Mouse (Mus musculus) MEL (cell line): ENCODE data around the gene Nkg7. TPM values are rescaled to one million over a fixed set of nuclear protein-coding genes. Genes with fewer than 3 reads are reported as not detected.

ENCODE experiments used
- DNase-seq: peaks from one replicate; pipeline ENCODE4 v3.0.0; 2011; ENCODE audit warnings: low read depth, low spot score
- H3K27ac ChIP-seq: 2 replicates; pipeline ENCODE4 v1.5.1; 2012; ENCODE audit warnings: low read depth, mild to moderate bottlenecking, control low read depth, low read length, moderate library complexity; ENCODE audit not compliant: control insufficient read depth
- H3K27me3 ChIP-seq, 2 experiments: fragments of 150-350 bp in 1 of 2; sonication (generic) in 1 of 2; 2 replicates each; pipeline ENCODE4 v1.6.1; 2012; ENCODE audit warnings: low read length in 2 of 2, mild to moderate bottlenecking in 2 of 2, improper control_type of control experiment in 1 of 2, moderate library complexity in 1 of 2; ENCODE audit not compliant: insufficient read depth in 2 of 2, control insufficient read depth in 1 of 2
- H3K36me3 ChIP-seq, 2 experiments: 2 replicates each; pipeline ENCODE4 v1.6.1; 2012 to 2014; ENCODE audit warnings: low read length in 2 of 2, improper control_type of control experiment in 1 of 2, inconsistent platforms in 1 of 2, mild to moderate bottlenecking in 1 of 2; ENCODE audit not compliant: insufficient read depth in 2 of 2, control insufficient read depth in 1 of 2
- H3K4me1 ChIP-seq, 2 experiments: fragments of 150-350 bp in 1 of 2; sonication (generic) in 1 of 2; 2 replicates each; pipeline ENCODE4 v1.6.1; 2012; ENCODE audit warnings: low read length in 2 of 2, improper control_type of control experiment in 1 of 2, mild to moderate bottlenecking in 1 of 2; ENCODE audit not compliant: insufficient read depth in 2 of 2, control insufficient read depth in 1 of 2
- H3K4me3 ChIP-seq, 2 experiments: fragments of 150-350 bp in 1 of 2; sonication (generic) in 1 of 2; 2 replicates each; pipeline ENCODE4 v1.5.1; 2012; ENCODE audit warnings: low read depth in 2 of 2, low read length in 2 of 2, mild to moderate bottlenecking in 2 of 2, moderate library complexity in 2 of 2, control low read depth in 1 of 2, improper control_type of control experiment in 1 of 2; ENCODE audit not compliant: control insufficient read depth in 1 of 2, insufficient read depth in 1 of 2
- H3K79me2 ChIP-seq: 2 replicates; pipeline ENCODE4 v1.6.1; 2012; ENCODE audit warnings: mild to moderate bottlenecking, low read length, moderate library complexity; ENCODE audit not compliant: control insufficient read depth, poor library complexity, insufficient read depth
- H3K9ac ChIP-seq: 2 replicates; pipeline ENCODE4 v1.6.1; 2012; ENCODE audit warnings: low read depth, mild to moderate bottlenecking, control low read depth, low read length, moderate library complexity; ENCODE audit not compliant: control insufficient read depth, poor library complexity, severe bottlenecking
- H3K9me3 ChIP-seq: fragments of 150-350 bp; sonication (generic); replicated peaks from 2 replicates; pipeline ENCODE4 v1.6.1; 2012; ENCODE audit warnings: mild to moderate bottlenecking, low read length, improper control_type of control experiment, moderate library complexity; ENCODE audit not compliant: insufficient read depth
- BHLHE40 ChIP-seq: IDR thresholded peaks from 2 replicates; pipeline ENCODE4 v1.6.1; 2012; ENCODE audit warnings: low read depth, mild to moderate bottlenecking, inconsistent platforms, low read length, improper control_type of control experiment, borderline replicate concordance
- CTCF ChIP-seq, 3 experiments: IDR thresholded peaks in 2 of 3; conservative IDR thresholded peaks in 1 of 3; 2 replicates each; pipeline ENCODE4 v1.5.1; 2011 to 2012; ENCODE audit warnings: low read length in 3 of 3, low read depth in 2 of 3, mild to moderate bottlenecking in 2 of 3, improper control_type of control experiment in 1 of 3, inconsistent platforms in 1 of 3, mixed read lengths in 1 of 3, moderate library complexity in 1 of 3; ENCODE audit not compliant: control insufficient read depth in 1 of 3, insufficient read depth in 1 of 3, poor library complexity in 1 of 3, severe bottlenecking in 1 of 3
- E2F4 ChIP-seq: IDR thresholded peaks from 2 replicates; pipeline ENCODE4 v1.6.1; 2011; ENCODE audit warnings: low read depth, low read length, improper control_type of control experiment, borderline replicate concordance
- EP300 ChIP-seq, 2 experiments: IDR thresholded peaks; 2 replicates each; pipeline ENCODE4 v1.6.1; 2011; ENCODE audit warnings: improper control_type of control experiment in 2 of 2, low read length in 2 of 2, low read depth in 1 of 2, mild to moderate bottlenecking in 1 of 2
- ETS1 ChIP-seq: IDR thresholded peaks from 2 replicates; pipeline ENCODE4 v1.6.1; 2012; ENCODE audit warnings: low read depth, mild to moderate bottlenecking, inconsistent platforms, low read length, improper control_type of control experiment, moderate library complexity
- GATA1 ChIP-seq: IDR thresholded peaks from 2 replicates; pipeline ENCODE4 v1.6.1; 2011; ENCODE audit warnings: low read depth, low read length, improper control_type of control experiment
- HCFC1 ChIP-seq: IDR thresholded peaks from 2 replicates; pipeline ENCODE4 v1.6.1; 2012; ENCODE audit warnings: low read depth, mild to moderate bottlenecking, inconsistent platforms, low read length, improper control_type of control experiment, moderate library complexity
- JUND ChIP-seq: IDR thresholded peaks from 2 replicates; pipeline ENCODE4 v1.6.1; 2011; ENCODE audit warnings: low read depth, mild to moderate bottlenecking, improper control_type of control experiment, low read length
- KAT2A ChIP-seq: conservative IDR thresholded peaks from 2 replicates; pipeline ENCODE4 v1.6.1; 2012; ENCODE audit warnings: low read depth, low read length, improper control_type of control experiment, inconsistent platforms
- MAX ChIP-seq: IDR thresholded peaks from 2 replicates; pipeline ENCODE4 v1.6.1; 2011; ENCODE audit warnings: low read length, improper control_type of control experiment
- MAZ ChIP-seq: IDR thresholded peaks from 2 replicates; pipeline ENCODE4 v1.6.1; 2012; ENCODE audit warnings: low read depth, mild to moderate bottlenecking, inconsistent platforms, low read length, improper control_type of control experiment
- MXI1 ChIP-seq: IDR thresholded peaks from 2 replicates; pipeline ENCODE4 v1.6.1; 2011; ENCODE audit warnings: mild to moderate bottlenecking, low read depth, low read length, improper control_type of control experiment
- MYB ChIP-seq: IDR thresholded peaks from 2 replicates; pipeline ENCODE4 v1.6.1; 2011; ENCODE audit warnings: mild to moderate bottlenecking, low read depth, low read length, improper control_type of control experiment
- MYC ChIP-seq: IDR thresholded peaks from 2 replicates; pipeline ENCODE4 v1.6.1; 2011; ENCODE audit warnings: low read depth, mild to moderate bottlenecking, low read length, improper control_type of control experiment, moderate library complexity
- NRF1 ChIP-seq: IDR thresholded peaks from 2 replicates; pipeline ENCODE4 v1.6.1; 2014; ENCODE audit warnings: low read depth, mild to moderate bottlenecking, inconsistent platforms, low read length, improper control_type of control experiment, moderate library complexity; ENCODE audit not compliant: poor library complexity, insufficient read depth, severe bottlenecking
- POLR2A ChIP-seq, 2 experiments: IDR thresholded peaks; 2 replicates each; pipeline ENCODE4 v1.6.1; 2011 to 2012; ENCODE audit warnings: low read length in 2 of 2, mild to moderate bottlenecking in 2 of 2, control low read depth in 1 of 2, improper control_type of control experiment in 1 of 2, low read depth in 1 of 2, moderate library complexity in 1 of 2; ENCODE audit not compliant: control insufficient read depth in 1 of 2, insufficient read depth in 1 of 2, poor library complexity in 1 of 2
- POLR2AphosphoS2 ChIP-seq: IDR thresholded peaks from 2 replicates; pipeline ENCODE4 v1.6.1; 2011; ENCODE audit warnings: low read length, improper control_type of control experiment
- SIN3A ChIP-seq: IDR thresholded peaks from 2 replicates; pipeline ENCODE4 v1.6.1; 2012; ENCODE audit warnings: low read length, improper control_type of control experiment, inconsistent platforms
- TAL1 ChIP-seq: IDR thresholded peaks from 2 replicates; pipeline ENCODE4 v1.6.1; 2012; ENCODE audit warnings: mild to moderate bottlenecking, inconsistent platforms, low read length, moderate library complexity, mixed read lengths
- USF1 ChIP-seq: IDR thresholded peaks from 2 replicates; pipeline ENCODE4 v1.6.1; 2014; ENCODE audit warnings: low read depth, mild to moderate bottlenecking, inconsistent platforms, low read length, improper control_type of control experiment, moderate library complexity
- USF2 ChIP-seq, 2 experiments: IDR thresholded peaks; 2 replicates each; pipeline ENCODE4 v1.6.1; 2011 to 2012; ENCODE audit warnings: improper control_type of control experiment in 2 of 2, low read length in 2 of 2, borderline replicate concordance in 1 of 2, inconsistent platforms in 1 of 2, low read depth in 1 of 2, mild to moderate bottlenecking in 1 of 2; ENCODE audit not compliant: insufficient read depth in 1 of 2
- ZKSCAN1 ChIP-seq: IDR thresholded peaks from 2 replicates; pipeline ENCODE4 v1.6.1; 2012; ENCODE audit warnings: low read depth, mild to moderate bottlenecking, inconsistent platforms, low read length, improper control_type of control experiment, moderate library complexity
- ZNF384 ChIP-seq: IDR thresholded peaks from 2 replicates; pipeline ENCODE4 v1.6.1; 2012; ENCODE audit warnings: low read depth, mild to moderate bottlenecking, inconsistent platforms, low read length, improper control_type of control experiment
- polyA plus RNA-seq, 2 experiments: library from polyadenylated mRNA; stranded (reverse) in 1 of 2; unstranded in 1 of 2; fragments of >175 nt in 1 of 2; fragments of >200 nt in 1 of 2; gene quantifications; 2 replicates each; pipeline versions ENCODE4 v1.2.1 to v1.2.4; 2012; ENCODE audit warnings: low replicate concordance in 2 of 2, low read depth in 1 of 2; ENCODE audit not compliant: insufficient read length in 2 of 2, insufficient read depth in 1 of 2, missing spikeins in 1 of 2
- total RNA-seq: library from RNA; depleted of rRNA; stranded (reverse); fragments of 300-350 nt; gene quantifications from 2 replicates; pipeline ENCODE4 v1.2.3, GENCODE M21; 2012

Gene Nkg7
- total and polyA plus RNA-seq, 3 experiments: not detected

- Histone ChIP-seq H3K9ac (no peak overlapping the region), H3K27ac (no peak overlapping the region), H3K4me3 (no peak overlapping the region), H3K27me3 (no peaks in the 10 kb centered on the region), H3K36me3 (peaks cover 0 to 8% of the 10 kb centered on the region in 2 experiments; a peak in 3 of 4 replicates), H3K9me3 (no peaks in the 10 kb centered on the region), H3K4me1 (peaks cover 0 to 17% of the 10 kb centered on the region in 2 experiments; a peak in 2 of 4 replicates), H3K79me2 (0 out of 2 replicates have a peak, but pooled peaks cover 1% of the 10 kb centered on the region)
- no peak for TF ChIP-seq MXI1
- TF ChIP-seq POLR2A (IDR thresholded peaks at IDR 0.05; ENCODE audit: control insufficient read depth in 1 of 2, insufficient read depth in 1 of 2, low read depth in 1 of 2, low read length in 2 of 2, poor library complexity in 1 of 2): no peak
- TF ChIP-seq GATA1: no peak
- TF ChIP-seq TAL1: no peak
- TF ChIP-seq USF1: no peak
- TF ChIP-seq SIN3A: no peak
- TF ChIP-seq MYB: no peak
- TF ChIP-seq ETS1: no peak
- TF ChIP-seq JUND: no peak
- no peak for TF ChIP-seq BHLHE40
- no peak for TF ChIP-seq KAT2A
- TF ChIP-seq CTCF (IDR thresholded peaks at IDR 0.05 in 2 of 3, conservative IDR thresholded peaks at IDR 0.05 in 1 of 3; ENCODE audit: control insufficient read depth in 1 of 3, insufficient read depth in 1 of 3, low read depth in 2 of 3, low read length in 3 of 3, poor library complexity in 1 of 3, severe bottlenecking in 1 of 3): no peak; a peak in 1 of 6 replicates
- DNase-seq: no peak
Measured at GRCm38 (mm10) chr7:43452609-43453008, 15.7 kb downstream of the Nkg7 start.

- no peak overlapping the region for H3K4me3 ChIP-seq
- H3K27ac ChIP-seq: no peak overlapping the region
- peaks cover 0 to 5% of the 10 kb centered on the region in 2 experiments; a peak in 3 of 4 replicates for H3K36me3 ChIP-seq
- TF ChIP-seq USF1: no peak
- TF ChIP-seq ZKSCAN1: no peak
- no peak for TF ChIP-seq POLR2AphosphoS2
- TF ChIP-seq, all 39 proteins: peak for 0
- Histone ChIP-seq H3K9ac (no peak overlapping the region), H3K27me3 (no peaks in the 10 kb centered on the region), H3K4me1 (peaks cover 0 to 8% of the 10 kb centered on the region in 2 experiments; a peak in 1 of 4 replicates), H3K9me3 (no peaks in the 10 kb centered on the region), H3K79me2 (no peaks in the 10 kb centered on the region)
- no peak for DNase-seq
Measured at GRCm38 (mm10) chr7:43453599-43454355, 16.9 kb downstream of the Nkg7 start.

GRCm38 (mm10) chr7:43454371-43454770 is 17.5 kb downstream of the Nkg7 start:
- H3K27ac ChIP-seq: no peak overlapping the region
- peaks cover 0 to 3% of the 10 kb centered on the region in 2 experiments; a peak in 1 of 4 replicates for H3K4me1 ChIP-seq
- DNase-seq: no peak
- H3K4me3 ChIP-seq: no peak overlapping the region
- H3K9me3 ChIP-seq: no peaks in the 10 kb centered on the region
- H3K79me2 ChIP-seq: no peaks in the 10 kb centered on the region
- no peak overlapping the region for H3K9ac ChIP-seq
- no peaks in the 10 kb centered on the region for H3K27me3 ChIP-seq
- peaks cover 0 to 1% of the 10 kb centered on the region in 2 experiments; a peak in 2 of 4 replicates for H3K36me3 ChIP-seq
- TF ChIP-seq MXI1 (no peak), ZNF384 (no peak), MYC (no peak), JUND (no peak), CTCF (IDR thresholded peaks at IDR 0.05 in 2 of 3, conservative IDR thresholded peaks at IDR 0.05 in 1 of 3; ENCODE audit: control insufficient read depth in 1 of 3, insufficient read depth in 1 of 3, low read depth in 2 of 3, low read length in 3 of 3, poor library complexity in 1 of 3, severe bottlenecking in 1 of 3) (no peak), USF2 (IDR thresholded peaks at IDR 0.05; ENCODE audit: borderline replicate concordance in 1 of 2, insufficient read depth in 1 of 2, low read depth in 1 of 2, low read length in 2 of 2) (no peak), MAX (no peak), POLR2A (IDR thresholded peaks at IDR 0.05; ENCODE audit: control insufficient read depth in 1 of 2, insufficient read depth in 1 of 2, low read depth in 1 of 2, low read length in 2 of 2, poor library complexity in 1 of 2) (no peak), HCFC1 (no peak), NRF1 (no peak), EP300 (IDR thresholded peaks at IDR 0.05; ENCODE audit: low read depth in 1 of 2, low read length in 2 of 2) (no peak), MAZ (no peak), E2F4 (no peak), MYB (no peak)
